Mouse (Mus musculus): ENCODE results near the gene Cpsf3. TPM values are rescaled to one million over a fixed set of nuclear protein-coding genes. Genes with fewer than 3 reads are reported as not detected.

Gene Cpsf3
- total and polyA plus RNA-seq, 3 experiments = 39.8 to 58.2 TPM; not detected in 1

DNA sequence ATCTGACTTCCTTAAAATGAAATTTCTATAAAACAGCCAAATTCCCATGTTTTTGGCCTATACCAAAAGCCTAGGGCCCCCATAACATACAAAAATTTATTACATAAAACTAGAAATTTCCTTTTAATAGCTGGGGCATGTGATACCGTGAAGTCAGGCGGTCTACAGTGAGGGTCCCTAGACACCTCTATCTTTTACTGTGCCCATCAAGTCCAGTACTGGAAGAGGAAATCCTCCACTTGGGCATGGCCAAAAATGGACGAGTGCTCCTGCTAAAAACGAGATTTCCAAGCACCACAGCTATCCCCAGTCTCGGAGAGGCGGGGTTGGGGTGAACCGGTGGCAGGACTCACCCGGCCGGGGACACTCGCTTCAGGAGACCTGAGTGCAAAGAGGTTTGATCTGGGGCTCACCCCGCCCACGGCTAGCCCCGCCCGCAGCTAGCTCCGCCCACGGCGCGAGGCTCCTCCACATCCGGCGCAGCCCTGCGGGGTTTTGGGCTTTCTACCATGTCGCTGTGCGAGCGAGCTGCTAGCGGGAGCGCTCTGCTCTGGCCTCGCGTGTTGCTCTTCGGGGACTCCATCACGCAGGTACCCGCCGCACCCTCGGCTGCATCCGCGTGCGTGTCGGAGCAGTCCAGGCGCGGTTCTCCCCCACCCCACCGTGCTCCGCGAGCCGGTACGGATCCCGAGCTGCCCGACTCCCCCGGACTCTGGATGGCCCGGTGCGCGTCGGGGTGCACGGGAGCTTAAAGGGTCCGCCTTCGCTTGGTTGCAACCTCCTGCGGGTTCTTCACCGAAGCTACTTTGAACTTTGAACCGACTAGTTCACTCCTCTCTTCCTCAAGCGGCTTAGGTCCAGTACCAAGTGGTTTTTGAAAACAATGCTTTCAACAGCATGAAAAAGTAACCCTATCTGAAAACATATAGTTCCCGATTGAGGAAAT lies 31.0 kb downstream of the Cpsf3 start, which contains the start of gene Iah1:
Gene Iah1, plus strand, starts transcription at position 467 of the 946 bp plus-strand sequence.
- Histone ChIP-seq H3K9ac (ENCODE audit: control insufficient read depth, low read depth, low read length, poor library complexity, severe bottlenecking) (peak within 1 kb of the TSS; percentile 84), H3K79me2 (ENCODE audit: control insufficient read depth, insufficient read depth, low read length, poor library complexity) (peaks cover 5% of the 10 kb centered on the region; the same call in 1 of the 2 replicates), H3K36me3 (ENCODE audit: control insufficient read depth in 1 of 2, insufficient read depth in 2 of 2, low read length in 2 of 2) (peaks cover 0 to 2% of the 10 kb centered on the region in 2 experiments; a peak in 1 of 4 replicates), H3K4me3 (ENCODE audit: control insufficient read depth in 1 of 2, insufficient read depth in 1 of 2, low read depth in 2 of 2, low read length in 2 of 2) (peak within 1 kb of the TSS; percentile 88 to 91), H3K27ac (ENCODE audit: control insufficient read depth, low read depth, low read length) (peak within 1 kb of the TSS; percentile 35; the same call in 1 of the 2 replicates), H3K27me3 (ENCODE audit: control insufficient read depth in 1 of 2, insufficient read depth in 2 of 2, low read length in 2 of 2) (no peaks in the 10 kb centered on the region), H3K9me3 (replicated peaks; ENCODE audit: insufficient read depth, low read length) (no peaks in the 10 kb centered on the region), H3K4me1 (ENCODE audit: control insufficient read depth in 1 of 2, insufficient read depth in 2 of 2, low read length in 2 of 2) (peaks cover 0 to 5% of the 10 kb centered on the region in 2 experiments; a peak in 1 of 4 replicates)
- peak; percentile 73 for DNase-seq (ENCODE audit: low read depth, low spot score)
- TF ChIP-seq MXI1 (IDR thresholded peaks at IDR 0.05; ENCODE audit: low read depth, low read length) (peak; percentile 30; the same call in 1 of the 2 replicates), NELFE (IDR thresholded peaks at IDR 0.05; ENCODE audit: low read depth, low read length) (peak; percentile 61), CTCF (IDR thresholded peaks at IDR 0.05 in 2 of 3, conservative IDR thresholded peaks at IDR 0.05 in 1 of 3; ENCODE audit: control insufficient read depth in 1 of 3, insufficient read depth in 1 of 3, low read depth in 2 of 3, low read length in 3 of 3, poor library complexity in 1 of 3, severe bottlenecking in 1 of 3) (no peak), TCF12 (IDR thresholded peaks at IDR 0.05; ENCODE audit: low read depth, low read length) (0 out of 2 replicates have a peak, but pooled peaks have one; percentile 21), POLR2A (IDR thresholded peaks at IDR 0.05; ENCODE audit: control insufficient read depth in 1 of 2, insufficient read depth in 1 of 2, low read depth in 1 of 2, low read length in 2 of 2, poor library complexity in 1 of 2) (peak; percentile 31 to 67; a peak in 2 of 4 replicates), SIN3A (IDR thresholded peaks at IDR 0.05; ENCODE audit: low read length) (peak; percentile 39; the same call in 1 of the 2 replicates), POLR2AphosphoS5 (IDR thresholded peaks at IDR 0.05; ENCODE audit: borderline replicate concordance, low read depth, low read length) (no peak)

DNA sequence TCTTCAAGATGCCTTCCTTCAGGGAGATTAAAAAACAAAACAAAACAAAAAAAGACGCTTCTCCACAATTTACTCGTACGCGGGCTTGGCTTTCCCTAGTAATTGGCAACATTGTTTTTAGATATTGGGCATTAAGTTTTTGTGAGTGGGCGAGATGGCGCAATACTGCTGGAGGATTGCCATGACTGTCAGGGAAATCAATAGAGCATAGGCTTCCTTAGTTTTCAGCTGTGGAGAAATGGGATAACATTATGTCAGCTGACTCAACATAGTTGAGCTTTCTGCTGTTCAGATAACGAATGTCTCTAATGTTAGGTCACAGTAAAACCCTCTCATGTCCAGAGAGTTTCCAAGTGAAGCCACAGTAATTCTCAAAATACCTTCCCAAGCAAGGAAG lies 31.7 kb downstream of the Cpsf3 start:
- peaks cover 0 to 5% of the 10 kb centered on the region in 2 experiments; a peak in 1 of 4 replicates for H3K4me1 ChIP-seq (ENCODE audit: control insufficient read depth in 1 of 2, insufficient read depth in 2 of 2, low read length in 2 of 2)
- DNase-seq (ENCODE audit: low read depth, low spot score) = peak; percentile 22
- H3K79me2 ChIP-seq (ENCODE audit: control insufficient read depth, insufficient read depth, low read length, poor library complexity) = peaks cover 5% of the 10 kb centered on the region; the same call in 1 of the 2 replicates
- H3K4me3 ChIP-seq (ENCODE audit: control insufficient read depth in 1 of 2, insufficient read depth in 1 of 2, low read depth in 2 of 2, low read length in 2 of 2) = peak overlapping the region; percentile 88 to 91
- peak overlapping the region; percentile 84 for H3K9ac ChIP-seq (ENCODE audit: control insufficient read depth, low read depth, low read length, poor library complexity, severe bottlenecking)
- peak overlapping the region; percentile 28; the same call in 1 of the 2 replicates for H3K27ac ChIP-seq (ENCODE audit: control insufficient read depth, low read depth, low read length)
- H3K9me3 ChIP-seq (replicated peaks; ENCODE audit: insufficient read depth, low read length) = no peaks in the 10 kb centered on the region
- H3K27me3 ChIP-seq (ENCODE audit: control insufficient read depth in 1 of 2, insufficient read depth in 2 of 2, low read length in 2 of 2) = no peaks in the 10 kb centered on the region
- peaks cover 0 to 2% of the 10 kb centered on the region in 2 experiments; a peak in 1 of 4 replicates for H3K36me3 ChIP-seq (ENCODE audit: control insufficient read depth in 1 of 2, insufficient read depth in 2 of 2, low read length in 2 of 2)
- no peak for TF ChIP-seq ELF1 (IDR thresholded peaks at IDR 0.05; ENCODE audit: low read depth, low read length)

DNA sequence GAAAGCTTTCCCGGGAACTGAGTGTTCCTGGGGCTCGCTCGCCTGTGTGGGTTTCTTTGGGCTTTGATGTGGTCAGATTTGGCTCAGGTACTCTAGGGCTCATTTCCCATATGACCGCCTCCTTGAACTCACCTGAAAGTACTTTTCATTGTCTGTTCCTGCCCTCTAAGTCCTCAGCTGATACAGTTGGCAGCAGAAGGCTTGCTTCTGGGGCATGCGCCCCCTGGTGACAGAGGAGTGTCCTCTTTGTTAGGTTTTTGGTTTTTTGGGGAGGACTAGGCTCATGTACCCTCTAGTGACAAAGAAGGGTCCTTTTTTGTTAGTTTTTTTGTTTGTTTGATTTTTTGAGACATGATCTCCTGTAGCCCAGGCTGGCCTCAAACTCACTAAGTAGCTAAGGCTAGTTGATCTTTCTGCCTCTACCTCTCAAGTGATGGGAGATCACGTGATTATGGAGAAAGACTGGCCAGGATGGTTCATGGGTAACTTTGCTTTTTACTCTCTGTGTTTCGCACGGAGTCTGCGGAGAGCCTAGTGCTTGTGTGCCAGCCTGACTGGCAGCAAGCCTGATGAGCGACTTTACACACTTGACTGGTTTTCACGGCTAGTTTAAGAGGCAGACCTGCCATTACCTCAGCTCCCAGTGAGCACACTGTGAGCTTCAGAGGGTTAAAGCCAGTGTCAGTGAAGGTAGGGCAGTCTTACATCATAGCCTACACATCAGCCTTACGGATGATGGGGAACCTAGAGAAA lies 33.1 kb downstream of the Cpsf3 start:
- Histone ChIP-seq H3K9ac (ENCODE audit: control insufficient read depth, low read depth, low read length, poor library complexity, severe bottlenecking) (no peak overlapping the region), H3K9me3 (replicated peaks; ENCODE audit: insufficient read depth, low read length) (no peaks in the 10 kb centered on the region), H3K4me3 (ENCODE audit: control insufficient read depth in 1 of 2, insufficient read depth in 1 of 2, low read depth in 2 of 2, low read length in 2 of 2) (no peak overlapping the region), H3K36me3 (ENCODE audit: control insufficient read depth in 1 of 2, insufficient read depth in 2 of 2, low read length in 2 of 2) (peaks cover 0 to 2% of the 10 kb centered on the region in 2 experiments; a peak in 1 of 4 replicates), H3K79me2 (ENCODE audit: control insufficient read depth, insufficient read depth, low read length, poor library complexity) (peaks cover 5% of the 10 kb centered on the region; the same call in 1 of the 2 replicates), H3K27me3 (ENCODE audit: control insufficient read depth in 1 of 2, insufficient read depth in 2 of 2, low read length in 2 of 2) (no peaks in the 10 kb centered on the region), H3K27ac (ENCODE audit: control insufficient read depth, low read depth, low read length) (no peak overlapping the region), H3K4me1 (ENCODE audit: control insufficient read depth in 1 of 2, insufficient read depth in 2 of 2, low read length in 2 of 2) (peaks cover 0 to 5% of the 10 kb centered on the region in 2 experiments; a peak in 1 of 4 replicates)
- TF ChIP-seq CTCF (IDR thresholded peaks at IDR 0.05 in 2 of 3, conservative IDR thresholded peaks at IDR 0.05 in 1 of 3; ENCODE audit: control insufficient read depth in 1 of 3, insufficient read depth in 1 of 3, low read depth in 2 of 3, low read length in 3 of 3, poor library complexity in 1 of 3, severe bottlenecking in 1 of 3) = peak; percentile 63 to 76 (median 71)
- peak; percentile 44 for TF ChIP-seq RAD21 (IDR thresholded peaks at IDR 0.05; ENCODE audit: low read depth, low read length)
- peak; percentile 76 for TF ChIP-seq SMC3 (IDR thresholded peaks at IDR 0.05; ENCODE audit: low read depth, low read length)
- peak; percentile 5; the same call in 1 of the 2 replicates for TF ChIP-seq ZC3H11A (IDR thresholded peaks at IDR 0.05; ENCODE audit: low read depth, low read length)
- peak; percentile 23; the same call in 1 of the 2 replicates for TF ChIP-seq SIN3A (IDR thresholded peaks at IDR 0.05; ENCODE audit: low read length)
- TF ChIP-seq MEF2A (IDR thresholded peaks at IDR 0.05; ENCODE audit: extremely low read depth, insufficient replicate concordance, low read depth, low read length, poor library complexity, severe bottlenecking) = no peak
- TF ChIP-seq GABPA (IDR thresholded peaks at IDR 0.05; ENCODE audit: low read depth, low read length) = no peak
- DNase-seq (ENCODE audit: low read depth, low spot score) = peak; percentile 68

Data from MEL (cell line).